Mouse (Mus musculus): ENCODE measurements at regions not wholly inside any gene's neighbourhood (a gene's known extent, or its start where the extent isn't known, plus 50 kb on each side); places are given as distances from the start of the nearest gene placed in this dataset.

- no peak for DNase-seq (ENCODE audit: low spot score in 2 of 2)
These were observed 149.3 kb downstream of the Adgra3 start for GRCm38 (mm10) chr5:49909483-49909882.

- DNase-seq (ENCODE audit: low spot score in 2 of 2) = peak in 1 of 2 experiments; percentile 23
These were observed 162.7 kb downstream of the Adgra3 start for GRCm38 (mm10) chr5:49896106-49896505.

GRCm38 (mm10) chr5:49880383-49880782 is 178.4 kb downstream of the Adgra3 start:
- DNase-seq (ENCODE audit: low spot score in 2 of 2) = no peak

GRCm38 (mm10) chr5:49876240-49876639 is 182.6 kb downstream of the Adgra3 start:
- DNase-seq (ENCODE audit: low spot score in 2 of 2) = no peak

GRCm38 (mm10) chr5:49857202-49857601 is 201.6 kb downstream of the Adgra3 start:
- DNase-seq (ENCODE audit: low spot score in 2 of 2) = peak in 1 of 2 experiments; percentile 23

- no peak for DNase-seq (ENCODE audit: low spot score in 2 of 2)
These were observed 202.8 kb downstream of the Adgra3 start for GRCm38 (mm10) chr5:49856036-49856435.

- DNase-seq (ENCODE audit: low spot score in 2 of 2) = no peak
These were observed 210.1 kb downstream of the Adgra3 start for GRCm38 (mm10) chr5:49848680-49849079.

GRCm38 (mm10) chr5:49848174-49848573 is 210.6 kb downstream of the Adgra3 start:
- no peak for DNase-seq (ENCODE audit: low spot score in 2 of 2)

- no peak for DNase-seq (ENCODE audit: low spot score in 2 of 2)
These were observed 240.0 kb downstream of the Adgra3 start for GRCm38 (mm10) chr5:49818832-49819231.

GRCm38 (mm10) chr5:49816751-49817150 is 242.1 kb downstream of the Adgra3 start:
- no peak for DNase-seq (ENCODE audit: low spot score in 2 of 2)

- DNase-seq (ENCODE audit: low spot score in 2 of 2) = no peak
These were observed 245.5 kb downstream of the Adgra3 start for GRCm38 (mm10) chr5:49813335-49813734.

- DNase-seq (ENCODE audit: low spot score in 2 of 2) = no peak
These were observed 263.9 kb upstream of the Kcnip4 start for GRCm38 (mm10) chr5:49788494-49789160.

GRCm38 (mm10) chr5:49783728-49784127 is 259.0 kb upstream of the Kcnip4 start:
- DNase-seq (ENCODE audit: low spot score in 2 of 2) = peak in 1 of 2 experiments; percentile 29

GRCm38 (mm10) chr5:49761054-49761453 is 236.3 kb upstream of the Kcnip4 start:
- no peak for DNase-seq (ENCODE audit: low spot score in 2 of 2)

- DNase-seq (ENCODE audit: low spot score in 2 of 2) = no peak
These were observed 230.8 kb upstream of the Kcnip4 start for GRCm38 (mm10) chr5:49755531-49755930.

- DNase-seq (ENCODE audit: low spot score in 2 of 2) = no peak
These were observed 187.9 kb upstream of the Kcnip4 start for GRCm38 (mm10) chr5:49712607-49713006.

- no peak for DNase-seq (ENCODE audit: low spot score in 2 of 2)
These were observed 157.4 kb upstream of the Kcnip4 start for GRCm38 (mm10) chr5:49682156-49682555.

- DNase-seq (ENCODE audit: low spot score in 2 of 2) = no peak
These were observed 156.8 kb upstream of the Kcnip4 start for GRCm38 (mm10) chr5:49681514-49681913.

- peak; percentile 27 to 46 for DNase-seq (ENCODE audit: low spot score in 2 of 2)
These were observed 151.2 kb upstream of the Kcnip4 start for GRCm38 (mm10) chr5:49675885-49676284.

- no peak for DNase-seq (ENCODE audit: low spot score in 2 of 2)
These were observed 140.5 kb upstream of the Kcnip4 start for GRCm38 (mm10) chr5:49665196-49665595.

GRCm38 (mm10) chr5:49663928-49664327 is 139.2 kb upstream of the Kcnip4 start:
- DNase-seq (ENCODE audit: low spot score in 2 of 2) = no peak

GRCm38 (mm10) chr5:49662096-49662495 is 137.4 kb upstream of the Kcnip4 start:
- DNase-seq (ENCODE audit: low spot score in 2 of 2) = no peak

GRCm38 (mm10) chr5:49660598-49660997 is 135.9 kb upstream of the Kcnip4 start:
- DNase-seq (ENCODE audit: low spot score in 2 of 2) = no peak

GRCm38 (mm10) chr5:49650953-49651352 is 126.2 kb upstream of the Kcnip4 start:
- DNase-seq (ENCODE audit: low spot score in 2 of 2) = no peak

Measured in right cerebral cortex, postnatal 10 days (tissue).